Mouse (Mus musculus): Measurements from ENCODE around the gene Syndig1l. TPM values are rescaled to one million over a fixed set of nuclear protein-coding genes. Genes with fewer than 3 reads are reported as not detected.

Syndig1l gene
- polyA plus RNA-seq (2015; fragmentation: Nextera tagmentation; extraction: Ambion mirVana), result 0.06 and 0.09 TPM in 2 replicates

DNA sequence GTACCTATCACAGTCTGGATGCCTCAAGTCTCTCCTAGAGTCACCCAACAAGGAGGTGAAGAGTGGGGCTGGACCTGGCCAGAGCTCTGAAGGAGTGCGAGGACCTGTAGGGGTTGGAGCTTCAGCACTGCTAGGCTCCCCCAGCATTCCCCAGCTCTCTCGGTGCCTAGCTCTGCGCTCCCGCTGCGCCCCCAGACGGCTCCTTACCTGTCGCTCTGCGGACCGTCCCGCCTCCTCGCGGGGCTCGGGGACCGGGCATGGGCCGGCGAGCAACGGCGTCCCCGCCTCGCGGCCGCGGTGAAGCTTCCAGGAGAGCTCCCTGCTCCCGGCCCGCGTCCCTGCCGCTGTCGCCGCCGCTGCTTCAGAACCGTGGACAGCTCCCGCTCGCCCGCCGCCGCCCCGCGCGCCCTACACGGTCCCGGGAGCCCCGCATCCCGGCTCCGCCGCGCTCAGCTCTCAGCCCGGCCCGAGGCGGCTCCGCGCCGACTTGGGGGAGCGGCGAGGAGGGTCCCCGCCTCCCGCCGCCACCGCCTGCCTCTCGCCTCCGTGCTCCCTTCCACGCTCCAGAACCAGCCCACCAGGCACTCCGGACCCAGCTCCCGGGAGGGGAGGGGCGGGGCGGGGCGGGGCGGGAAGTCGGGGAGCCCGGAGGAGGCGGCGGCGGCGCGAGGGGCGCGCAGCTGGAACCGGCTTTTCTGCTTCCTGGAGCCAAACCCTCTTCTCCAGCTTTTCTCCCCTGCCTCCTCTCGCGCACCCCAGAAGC, at the start of gene Syndig1l:
TSS of gene Syndig1l (minus strand) at position 513 of the 763 bp plus-strand sequence.
- H3K9ac ChIP-seq (replicated peaks; ENCODE audit: low read length), result no peak within 1 kb of the TSS
- no peaks in the 10 kb centered on the region for H3K36me3 ChIP-seq (ENCODE audit: insufficient read depth, low read length)
- peak within 1 kb of the TSS; percentile 52 for H3K4me3 ChIP-seq (ENCODE audit: low read length)
- 0 out of 2 replicates have a peak, but pooled peaks cover 3% of the 10 kb centered on the region for H3K4me1 ChIP-seq (ENCODE audit: insufficient read depth, low read length)
- H3K4me2 ChIP-seq (replicated peaks; ENCODE audit: low read depth, low read length), result peak within 1 kb of the TSS; percentile 96
- peak; percentile 88 for ATAC-seq (ENCODE audit: low FRiP score, low TSS enrichment)
- WGBS, result under 1% methylated on average over 35 of the region's 79 CpGs
- peaks cover 68% of the 10 kb centered on the region for H3K27me3 ChIP-seq (ENCODE audit: insufficient read depth, low read length)
- no peaks in the 10 kb centered on the region for H3K9me3 ChIP-seq (ENCODE audit: low read length)
- no peak within 1 kb of the TSS for H3K27ac ChIP-seq (ENCODE audit: low read length)

DNA sequence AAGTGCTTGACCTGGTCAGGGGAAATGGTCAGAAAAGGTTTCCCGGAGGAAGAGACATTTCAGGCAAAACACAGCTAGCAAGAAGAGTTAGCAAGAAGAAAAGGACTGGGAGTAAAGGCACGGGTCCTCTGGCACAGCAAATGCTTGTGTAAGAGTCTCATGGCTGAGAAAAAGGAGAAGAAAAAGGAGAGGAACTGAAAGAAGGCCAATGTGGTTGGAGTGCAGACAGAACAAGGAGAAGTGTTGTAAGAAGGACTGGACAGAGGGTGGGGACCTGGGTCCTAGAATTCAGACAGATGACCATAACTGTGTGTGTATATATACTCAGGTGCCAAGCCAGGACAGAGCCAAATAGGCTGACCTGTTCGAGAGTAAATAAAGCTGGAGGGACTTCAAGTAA, 49.5 kb upstream of the Syndig1l start:
- Histone ChIP-seq H3K27ac (ENCODE audit: low read length) (no peak overlapping the region), H3K4me1 (ENCODE audit: insufficient read depth, low read length) (no peaks in the 10 kb centered on the region), H3K9me3 (ENCODE audit: low read length) (no peaks in the 10 kb centered on the region), H3K4me3 (ENCODE audit: low read length) (no peak overlapping the region), H3K4me2 (replicated peaks; ENCODE audit: low read depth, low read length) (no peak overlapping the region), H3K36me3 (ENCODE audit: insufficient read depth, low read length) (no peaks in the 10 kb centered on the region), H3K9ac (replicated peaks; ENCODE audit: low read length) (no peak overlapping the region), H3K27me3 (ENCODE audit: insufficient read depth, low read length) (peaks cover 15% of the 10 kb centered on the region; the same call in 1 of the 2 replicates)
- no peak for ATAC-seq (ENCODE audit: low FRiP score, low TSS enrichment)
- WGBS, result 58% methylated on average over 3 of the region's 3 CpGs

DNA sequence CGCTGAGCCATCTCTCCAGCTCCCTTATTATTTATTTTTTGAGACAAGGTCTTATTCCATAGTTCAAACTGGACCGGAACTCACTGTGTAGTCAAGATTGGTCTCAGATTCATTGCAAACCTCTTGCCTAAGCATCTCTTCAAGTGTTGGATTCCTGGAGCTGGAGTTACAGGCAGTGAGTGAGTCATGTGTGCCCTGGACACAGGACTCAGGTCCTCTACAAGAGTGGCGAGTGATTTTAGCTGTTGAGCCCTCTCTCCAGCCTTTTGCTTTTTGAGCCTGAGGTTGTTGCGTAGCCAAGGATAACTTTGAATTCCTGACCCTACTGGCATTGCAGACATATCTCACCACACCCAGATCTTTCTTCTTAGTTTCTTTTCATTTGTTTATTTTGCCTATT, 47.1 kb upstream of the Syndig1l start:
- H3K27me3 ChIP-seq (ENCODE audit: insufficient read depth, low read length), result peaks cover 15% of the 10 kb centered on the region; the same call in 1 of the 2 replicates
- no peak overlapping the region for H3K27ac ChIP-seq (ENCODE audit: low read length)
- H3K4me1 ChIP-seq (ENCODE audit: insufficient read depth, low read length), result no peaks in the 10 kb centered on the region
- H3K4me2 ChIP-seq (replicated peaks; ENCODE audit: low read depth, low read length), result no peak overlapping the region
- H3K36me3 ChIP-seq (ENCODE audit: insufficient read depth, low read length), result no peaks in the 10 kb centered on the region
- H3K9me3 ChIP-seq (ENCODE audit: low read length), result no peaks in the 10 kb centered on the region
- 70% methylated on average over 4 of the region's 4 CpGs for WGBS
- H3K4me3 ChIP-seq (ENCODE audit: low read length), result no peak overlapping the region
- no peak overlapping the region for H3K9ac ChIP-seq (replicated peaks; ENCODE audit: low read length)
- no peak for ATAC-seq (ENCODE audit: low FRiP score, low TSS enrichment)

- Histone ChIP-seq H3K4me2 (replicated peaks; ENCODE audit: low read depth, low read length) (no peak overlapping the region), H3K27ac (ENCODE audit: low read length) (no peak overlapping the region), H3K4me3 (ENCODE audit: low read length) (no peak overlapping the region), H3K9me3 (ENCODE audit: low read length) (no peaks in the 10 kb centered on the region), H3K36me3 (ENCODE audit: insufficient read depth, low read length) (no peaks in the 10 kb centered on the region), H3K27me3 (ENCODE audit: insufficient read depth, low read length) (peaks cover 9% of the 10 kb centered on the region; the same call in 1 of the 2 replicates), H3K4me1 (ENCODE audit: insufficient read depth, low read length) (no peaks in the 10 kb centered on the region), H3K9ac (replicated peaks; ENCODE audit: low read length) (no peak overlapping the region)
- no peak for ATAC-seq (ENCODE audit: low FRiP score, low TSS enrichment)
- 78% methylated on average over 10 of the region's 10 CpGs for WGBS
These were observed 44.9 kb upstream of the Syndig1l start for GRCm38 (mm10) chr12:84743496-84743895.

GRCm38 (mm10) chr12:84733366-84733765, 34.7 kb upstream of the Syndig1l start:
- H3K36me3 ChIP-seq (ENCODE audit: insufficient read depth, low read length), result no peaks in the 10 kb centered on the region
- no peak overlapping the region for H3K4me3 ChIP-seq (ENCODE audit: low read length)
- H3K9me3 ChIP-seq (ENCODE audit: low read length), result no peaks in the 10 kb centered on the region
- H3K4me2 ChIP-seq (replicated peaks; ENCODE audit: low read depth, low read length), result no peak overlapping the region
- no peak for ATAC-seq (ENCODE audit: low FRiP score, low TSS enrichment)
- no peaks in the 10 kb centered on the region for H3K4me1 ChIP-seq (ENCODE audit: insufficient read depth, low read length)
- no peak overlapping the region for H3K27ac ChIP-seq (ENCODE audit: low read length)
- WGBS, result 68% methylated on average over 13 of the region's 13 CpGs
- no peak overlapping the region for H3K9ac ChIP-seq (replicated peaks; ENCODE audit: low read length)
- peaks cover 32% of the 10 kb centered on the region for H3K27me3 ChIP-seq (ENCODE audit: insufficient read depth, low read length)

DNA sequence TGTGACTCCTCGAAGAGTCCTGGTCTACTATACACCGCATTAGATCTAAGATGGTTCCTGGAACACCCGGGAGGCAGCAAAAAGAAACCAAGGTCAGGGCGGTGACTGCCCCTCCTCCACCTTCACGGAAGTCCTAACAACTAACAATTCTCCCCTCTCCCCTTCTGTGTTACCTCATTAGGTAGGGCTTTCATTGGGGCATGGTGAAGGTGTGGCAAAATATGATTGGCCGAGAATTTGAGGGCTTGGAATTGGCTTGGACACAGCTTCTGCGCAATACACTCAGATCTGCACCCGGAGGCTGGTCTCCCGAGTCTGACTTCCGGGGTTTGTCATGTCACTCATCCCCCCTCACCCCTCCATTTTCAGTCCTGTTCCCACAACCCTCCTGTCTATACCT, 29.8 kb upstream of the Syndig1l start:
- 95% methylated on average over 10 of the region's 10 CpGs for WGBS
- H3K27me3 ChIP-seq (ENCODE audit: insufficient read depth, low read length), result peaks cover 20% of the 10 kb centered on the region; the same call in 1 of the 2 replicates
- H3K9me3 ChIP-seq (ENCODE audit: low read length), result no peaks in the 10 kb centered on the region
- H3K4me1 ChIP-seq (ENCODE audit: insufficient read depth, low read length), result peaks cover 16% of the 10 kb centered on the region
- no peak overlapping the region for H3K4me3 ChIP-seq (ENCODE audit: low read length)
- no peaks in the 10 kb centered on the region for H3K36me3 ChIP-seq (ENCODE audit: insufficient read depth, low read length)
- H3K27ac ChIP-seq (ENCODE audit: low read length), result no peak overlapping the region
- no peak overlapping the region for H3K4me2 ChIP-seq (replicated peaks; ENCODE audit: low read depth, low read length)
- no peak for ATAC-seq (ENCODE audit: low FRiP score, low TSS enrichment)
- H3K9ac ChIP-seq (replicated peaks; ENCODE audit: low read length), result no peak overlapping the region

DNA sequence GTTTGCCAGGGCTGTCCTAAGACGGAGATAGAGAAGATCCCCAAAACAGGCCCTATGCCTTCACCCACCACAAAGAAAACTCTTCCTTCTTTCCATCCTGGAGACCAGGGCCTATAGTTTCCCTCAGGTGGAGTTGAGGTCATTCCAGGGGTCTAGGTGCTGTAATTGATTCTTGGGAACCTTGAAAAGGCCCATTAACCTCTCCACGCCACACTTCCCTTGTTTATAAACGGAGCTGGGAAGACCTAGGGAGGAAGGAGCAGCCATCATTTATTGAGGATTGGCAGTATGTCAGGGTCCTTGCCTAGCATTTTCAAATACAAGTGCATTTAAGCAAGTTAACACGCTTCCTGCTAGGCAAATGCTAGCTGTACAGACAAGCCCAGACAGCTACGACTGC, 28.8 kb upstream of the Syndig1l start:
- ATAC-seq (ENCODE audit: low FRiP score, low TSS enrichment), result peak; percentile 81
- Histone ChIP-seq H3K4me2 (replicated peaks; ENCODE audit: low read depth, low read length) (no peak overlapping the region), H3K9ac (replicated peaks; ENCODE audit: low read length) (no peak overlapping the region), H3K36me3 (ENCODE audit: insufficient read depth, low read length) (no peaks in the 10 kb centered on the region), H3K27ac (ENCODE audit: low read length) (no peak overlapping the region), H3K9me3 (ENCODE audit: low read length) (no peaks in the 10 kb centered on the region), H3K4me1 (ENCODE audit: insufficient read depth, low read length) (peaks cover 16% of the 10 kb centered on the region), H3K27me3 (ENCODE audit: insufficient read depth, low read length) (peaks cover 10% of the 10 kb centered on the region; the same call in 1 of the 2 replicates), H3K4me3 (ENCODE audit: low read length) (no peak overlapping the region)
- 19% methylated on average over 5 of the region's 5 CpGs for WGBS

DNA sequence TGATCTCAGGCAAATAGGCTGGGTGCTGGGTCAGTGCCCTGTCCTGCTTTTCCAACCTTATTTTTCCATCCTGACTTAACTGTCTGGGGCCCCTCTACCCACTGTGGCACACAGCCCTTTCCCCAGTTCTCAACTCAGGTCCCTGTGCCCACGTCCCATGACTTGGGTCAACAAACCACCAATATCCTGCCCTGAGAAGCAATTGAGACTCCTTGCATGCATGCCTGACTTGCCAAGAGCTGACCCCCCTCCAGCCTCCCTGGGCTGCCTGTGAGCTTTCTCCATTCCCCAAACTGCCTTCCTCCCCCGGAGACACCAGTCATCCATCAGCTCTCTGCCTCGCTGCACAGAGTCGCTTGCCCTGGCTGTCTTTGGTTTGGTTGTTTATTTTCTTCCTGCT, 28.4 kb upstream of the Syndig1l start:
- H3K4me3 ChIP-seq (ENCODE audit: low read length), result no peak overlapping the region
- peak overlapping the region; percentile 32; the same call in 1 of the 2 replicates for H3K27ac ChIP-seq (ENCODE audit: low read length)
- H3K4me2 ChIP-seq (replicated peaks; ENCODE audit: low read depth, low read length), result no peak overlapping the region
- H3K9me3 ChIP-seq (ENCODE audit: low read length), result no peaks in the 10 kb centered on the region
- H3K9ac ChIP-seq (replicated peaks; ENCODE audit: low read length), result no peak overlapping the region
- peaks cover 16% of the 10 kb centered on the region for H3K4me1 ChIP-seq (ENCODE audit: insufficient read depth, low read length)
- no peaks in the 10 kb centered on the region for H3K36me3 ChIP-seq (ENCODE audit: insufficient read depth, low read length)
- ATAC-seq (ENCODE audit: low FRiP score, low TSS enrichment), result peak; percentile 87
- H3K27me3 ChIP-seq (ENCODE audit: insufficient read depth, low read length), result peaks cover 13% of the 10 kb centered on the region; the same call in 1 of the 2 replicates
- WGBS, result 8% methylated on average over 4 of the region's 4 CpGs

- no peak overlapping the region for H3K9ac ChIP-seq (replicated peaks; ENCODE audit: low read length)
- peaks cover 16% of the 10 kb centered on the region for H3K4me1 ChIP-seq (ENCODE audit: insufficient read depth, low read length)
- H3K36me3 ChIP-seq (ENCODE audit: insufficient read depth, low read length), result no peaks in the 10 kb centered on the region
- no peak for ATAC-seq (ENCODE audit: low FRiP score, low TSS enrichment)
- peaks cover 13% of the 10 kb centered on the region for H3K27me3 ChIP-seq (ENCODE audit: insufficient read depth, low read length)
- H3K9me3 ChIP-seq (ENCODE audit: low read length), result no peaks in the 10 kb centered on the region
- H3K4me3 ChIP-seq (ENCODE audit: low read length), result no peak overlapping the region
- no peak overlapping the region for H3K4me2 ChIP-seq (replicated peaks; ENCODE audit: low read depth, low read length)
- peak overlapping the region; percentile 32; the same call in 1 of the 2 replicates for H3K27ac ChIP-seq (ENCODE audit: low read length)
- WGBS, result 47% methylated on average over 4 of the region's 4 CpGs
These were observed 27.8 kb upstream of the Syndig1l start for GRCm38 (mm10) chr12:84726391-84726790.

Data from kidney, embryonic 16.5 days (tissue).